Mouse (Mus musculus) E14TG2a.4 (cell line): ENCODE data around the gene Btg3.

Experiments used
- CTCF ChIP-seq: conservative IDR thresholded peaks from 2 replicates; pipeline ENCODE4 v1.5.1; 2014; ENCODE audit warnings: low read length
- POU5F1 ChIP-seq: IDR thresholded peaks from 2 replicates; pipeline ENCODE4 v1.6.1; 2014; ENCODE audit warnings: low read length, borderline replicate concordance

DNA sequence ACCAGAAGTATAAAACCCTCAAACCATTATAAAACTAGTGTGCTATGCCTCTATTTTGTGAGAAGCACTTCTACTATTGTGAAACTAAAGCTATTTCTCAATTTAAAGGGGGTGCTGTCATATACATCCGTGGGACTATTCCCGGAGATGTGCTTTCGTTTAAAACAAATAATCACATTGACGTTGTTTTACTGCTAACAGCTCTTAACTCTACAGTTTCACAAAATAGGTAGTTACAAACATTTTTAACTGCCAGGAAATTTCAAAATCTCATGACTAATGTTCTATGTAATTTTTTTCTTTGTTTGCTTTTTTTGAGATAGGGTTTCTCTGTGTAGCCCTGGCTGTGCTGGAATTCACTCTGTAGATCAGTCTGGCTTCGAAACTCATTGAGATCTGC, 1.5 kb upstream of the Btg3 start:
- TF ChIP-seq CTCF, result no peak
- no peak for TF ChIP-seq POU5F1
